ENCODE assay signal across 8 mouse cellular contexts in genomic region chr4:126163067-126163659, GRCm38 (mm10). TPM values are rescaled to one million over a fixed set of nuclear protein-coding genes. Genes with fewer than 3 reads are reported as not detected.
A peak's percentile ranks its signal among the peaks of the same experiment; 100 is the strongest.
DNase-seq lines count a peak whose midpoint lies in the region; ATAC-seq and TF ChIP-seq lines count a peak whose summit lies in the region.

TSS of gene Sh3d21 (minus strand) at chr4:126163491.

- TF ChIP-seq EP300 in lung, postnatal 0 days (IDR thresholded peaks at IDR 0.05): peak; percentile 80; the same call in 1 of the 2 replicates
- TF ChIP-seq EP300 in stomach, postnatal 0 days (optimal IDR thresholded peaks at IDR 0.05): no peak

- no peak within 1 kb of the TSS for H3K27ac ChIP-seq in forebrain, postnatal 0 days (ENCODE audit: low read depth, low read length)
- H3K27ac ChIP-seq in lung, postnatal 0 days (ENCODE audit: low read length): peak within 1 kb of the TSS; percentile 96
- H3K27ac ChIP-seq in stomach, postnatal 0 days (replicated peaks): peak within 1 kb of the TSS; percentile 97

- H3K36me3 ChIP-seq in forebrain, postnatal 0 days (ENCODE audit: insufficient read depth): peaks cover 23% of the 10 kb centered on the region
- peaks cover 11% of the 10 kb centered on the region; the same call in 1 of the 2 replicates for H3K36me3 ChIP-seq in lung, postnatal 0 days (ENCODE audit: insufficient read depth, low read length)
- H3K36me3 ChIP-seq in stomach, postnatal 0 days (ENCODE audit: control insufficient read depth, insufficient read depth, low read length): peaks cover 7% of the 10 kb centered on the region

- no peaks in the 10 kb centered on the region for H3K9me3 ChIP-seq in forebrain, postnatal 0 days (ENCODE audit: low read length)
- H3K9me3 ChIP-seq in lung, postnatal 0 days (ENCODE audit: low read length): no peaks in the 10 kb centered on the region
- H3K9me3 ChIP-seq in stomach, postnatal 0 days (ENCODE audit: control insufficient read depth, low read length): no peaks in the 10 kb centered on the region

- no peak for TF ChIP-seq CTCF in forebrain, postnatal 0 days (IDR thresholded peaks at IDR 0.05; ENCODE audit: low read depth)
- no peak for TF ChIP-seq CTCF in lung, postnatal 0 days (IDR thresholded peaks at IDR 0.05)
- TF ChIP-seq CTCF in stomach, postnatal 0 days (IDR thresholded peaks at IDR 0.05; ENCODE audit: low read depth): no peak

- peaks cover 8% of the 10 kb centered on the region; the same call in 1 of the 2 replicates for H3K4me1 ChIP-seq in forebrain, postnatal 0 days (ENCODE audit: insufficient read depth)
- peaks cover 16% of the 10 kb centered on the region; the same call in 1 of the 2 replicates for H3K4me1 ChIP-seq in lung, postnatal 0 days (ENCODE audit: insufficient read depth, low read depth, low read length)
- peaks cover 2% of the 10 kb centered on the region; the same call in 1 of the 2 replicates for H3K4me1 ChIP-seq in stomach, postnatal 0 days (replicated peaks; ENCODE audit: control insufficient read depth, insufficient read depth)

- peak; percentile 53 for DNase-seq in CD4-positive helper T cell, adult 2 months (ENCODE audit: low read depth, low spot score)
- peak; percentile 74 for DNase-seq in R1 (ENCODE audit: low read depth, low spot score)
- DNase-seq in forebrain, postnatal 0 days: peak; percentile 12
- DNase-seq in kidney, adult 9 months: peak; percentile 66
- DNase-seq in lung, postnatal 0 days (ENCODE audit: low spot score): peak; percentile 80
- DNase-seq in stomach, postnatal 0 days (ENCODE audit: low spot score): peak; percentile 70
- DNase-seq in cerebellum, postnatal 36 days: no peak

- peak within 1 kb of the TSS; percentile 69 for H3K9ac ChIP-seq in forebrain, postnatal 0 days
- peak within 1 kb of the TSS; percentile 93 for H3K9ac ChIP-seq in lung, postnatal 0 days (replicated peaks; ENCODE audit: low read depth)
- peak within 1 kb of the TSS; percentile 93 for H3K9ac ChIP-seq in stomach, postnatal 0 days (ENCODE audit: low read length)

- peak within 1 kb of the TSS; percentile 99 for H3K4me2 ChIP-seq in forebrain, postnatal 0 days (ENCODE audit: low read depth)
- H3K4me2 ChIP-seq in lung, postnatal 0 days (replicated peaks; ENCODE audit: low read depth, low read length): peak within 1 kb of the TSS; percentile 97
- H3K4me2 ChIP-seq in stomach, postnatal 0 days (replicated peaks; ENCODE audit: low read depth): peak within 1 kb of the TSS; percentile 99

- ATAC-seq in forebrain, postnatal 0 days: no peak; the same call in 1 of the 2 replicates
- ATAC-seq in lung, postnatal 0 days: peak; percentile 45
- ATAC-seq in stomach, postnatal 0 days (ENCODE audit: low FRiP score, low TSS enrichment): peak; percentile 65
- ATAC-seq in cerebellum, adult (ENCODE audit: insufficient number of reproducible peaks, low FRiP score, low TSS enrichment): no peak

- peak within 1 kb of the TSS; percentile 57 for H3K4me3 ChIP-seq in forebrain, postnatal 0 days (ENCODE audit: low read depth, low read length)
- H3K4me3 ChIP-seq in lung, postnatal 0 days (ENCODE audit: low read depth, low read length): peak within 1 kb of the TSS; percentile 53
- peak within 1 kb of the TSS; percentile 63 for H3K4me3 ChIP-seq in stomach, postnatal 0 days (ENCODE audit: low read depth, low read length)

- WGBS in forebrain, postnatal 0 days: 9% methylated on average over 22 of the region's 22 CpGs
- 7% methylated on average over 22 of the region's 22 CpGs for WGBS in lung, postnatal 0 days
- WGBS in stomach, postnatal 0 days: 5% methylated on average over 22 of the region's 22 CpGs

- H3K27me3 ChIP-seq in forebrain, postnatal 0 days (ENCODE audit: insufficient read depth, low read length): no peaks in the 10 kb centered on the region
- H3K27me3 ChIP-seq in lung, postnatal 0 days (replicated peaks; ENCODE audit: insufficient read depth, low read length): no peaks in the 10 kb centered on the region
- H3K27me3 ChIP-seq in stomach, postnatal 0 days (ENCODE audit: control insufficient read depth, insufficient read depth, low read length): no peaks in the 10 kb centered on the region

RNA-seq across cellular contexts. Expression of gene Sh3d21, which starts in this region (rescaled TPM):
- total RNA-seq in forebrain, postnatal 0 days (2014; rRNA removed): 1.0 and 2.1 TPM in 2 replicates
- 1.4 and 1.7 TPM in 2 replicates for polyA plus RNA-seq in forebrain, postnatal 0 days (2015; fragmentation: Nextera tagmentation; extraction: Ambion mirVana)
- 23.3 and 30.7 TPM in 2 replicates for polyA plus RNA-seq in lung, postnatal 0 days (2015; fragmentation: Nextera tagmentation; extraction: Ambion mirVana)
- polyA plus RNA-seq in stomach, postnatal 0 days (2015; fragmentation: Nextera tagmentation; extraction: Ambion mirVana): 8.4 and 12.0 TPM in 2 replicates

Comparison
In these comparisons a context has a peak if more than half of its experiments do, and no peak if none do; other contexts are left out.
1. DNase-seq: peak in CD4-positive helper T cell, adult 2 months (single experiment), R1 (single experiment), forebrain, postnatal 0 days (single experiment), kidney, adult 9 months (single experiment), lung, postnatal 0 days (single experiment) and stomach, postnatal 0 days (single experiment); none in cerebellum, postnatal 36 days (0 of 2).
2. ATAC-seq: peak in lung, postnatal 0 days (single experiment) and stomach, postnatal 0 days (single experiment); none in forebrain, postnatal 0 days (single experiment) and cerebellum, adult (single experiment).
3. Peak in every context shown above with its lines, with median percentiles within 50 percentile points of each other: H3K4me2 ChIP-seq, H3K4me3 ChIP-seq and H3K9ac ChIP-seq.